Mouse (Mus musculus) embryo, embryonic 11.5 days (tissue): ENCODE data around the gene Kin.

ENCODE experiments used
- DNase-seq: peaks from one replicate; pipeline ENCODE4 v3.0.0-alpha.2; 2012; ENCODE audit warnings: low read depth, low spot score

Gene Kin

DNA sequence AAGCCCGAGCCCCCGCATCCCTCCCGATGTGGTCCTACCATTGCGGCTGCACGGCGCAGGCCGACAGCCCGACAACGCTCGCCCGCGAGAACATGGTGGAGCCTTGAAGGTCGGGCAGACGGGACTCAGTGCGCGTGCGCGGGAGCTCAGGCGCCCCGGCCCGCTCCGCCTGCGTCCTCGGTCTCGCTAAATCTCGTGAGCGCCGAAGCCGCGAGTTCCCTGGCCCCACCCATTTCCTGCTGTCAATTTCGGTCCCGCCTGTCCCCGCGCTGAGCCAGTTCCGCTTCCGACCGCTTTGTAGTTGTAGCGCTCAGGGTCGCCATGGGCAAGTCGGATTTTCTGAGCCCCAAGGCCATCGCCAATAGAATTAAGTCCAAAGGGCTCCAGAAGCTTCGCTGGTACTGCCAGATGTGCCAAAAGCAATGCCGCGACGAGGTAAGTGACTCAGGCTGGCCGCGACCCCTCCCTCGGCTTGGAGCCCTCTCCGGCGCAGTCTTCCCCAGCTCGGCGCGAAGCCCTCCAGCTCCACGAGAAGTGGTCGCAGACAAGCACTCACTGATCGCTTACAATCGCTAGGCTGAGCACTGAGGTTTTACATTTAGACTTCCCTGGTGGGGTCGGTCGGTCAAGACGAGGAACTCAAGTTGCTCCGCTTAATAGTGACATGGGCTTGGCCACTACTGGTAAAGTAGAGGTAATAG lies at the start of gene Kin, which contains the start of gene Atp5c1:
Gene Kin (plus strand): TSS at position 284 of the 701 bp plus-strand sequence.
Gene Atp5c1 (minus strand): TSS at position 201 of the 701 bp plus-strand sequence.
- DNase-seq, result peak; percentile 96

DNA sequence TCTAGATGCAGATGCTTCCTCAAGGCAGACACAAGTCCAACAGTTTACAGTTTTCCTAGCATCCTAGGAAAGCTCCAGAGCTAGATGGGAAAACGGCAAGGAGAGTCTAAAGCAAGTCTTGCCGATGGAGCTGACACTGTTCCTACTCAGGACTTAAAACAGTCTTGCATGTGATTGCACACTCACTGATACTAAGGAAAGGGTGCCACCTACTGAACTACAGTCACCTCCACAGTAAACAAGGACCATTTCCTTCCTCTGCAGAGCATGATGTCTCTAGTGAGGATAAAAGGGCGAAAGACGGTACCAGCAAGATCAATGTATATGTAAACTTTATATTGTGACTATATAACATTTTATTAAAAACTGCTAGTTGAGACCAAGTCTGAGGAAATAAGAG lies 46.7 kb upstream of the Kin start:
- no peak for DNase-seq

GRCm38 (mm10) chr2:10034976-10035375 lies 45.4 kb upstream of the Kin start:
- no peak for DNase-seq

DNA sequence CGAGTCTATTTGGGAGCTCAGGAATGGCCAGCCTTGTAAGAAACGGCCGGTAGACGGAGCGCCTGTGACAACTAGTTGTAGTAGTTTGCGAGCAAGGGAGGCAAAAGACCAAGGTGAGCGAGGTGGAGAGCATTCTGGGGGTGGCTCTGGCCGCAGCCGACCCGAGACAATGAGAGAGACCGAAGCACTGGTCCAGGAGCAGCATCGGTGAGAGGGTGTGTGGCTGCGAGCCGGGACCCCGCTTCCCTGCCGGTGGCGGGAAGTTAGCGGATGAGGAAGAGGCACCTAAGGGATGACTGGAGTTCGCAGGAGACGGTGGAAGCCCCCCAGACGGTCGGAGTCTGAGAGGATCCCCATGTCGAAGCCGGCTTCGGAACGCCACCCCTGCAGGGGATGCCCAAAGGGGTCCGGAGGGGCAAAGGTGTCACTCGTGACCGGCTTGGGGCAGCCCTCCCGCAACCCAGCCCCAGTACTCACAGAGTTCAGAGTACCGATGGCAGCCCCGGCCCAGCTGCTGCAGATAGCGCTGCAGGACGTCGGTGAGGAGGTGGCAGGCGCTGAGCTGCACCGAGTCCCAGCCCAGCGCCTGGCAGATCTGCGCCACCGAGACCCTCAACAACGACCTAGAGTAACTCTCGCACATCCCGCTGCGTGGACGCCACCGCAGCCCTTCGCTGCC lies 32.5 kb upstream of the Kin start:
- DNase-seq, result no peak

- DNase-seq, result peak; percentile 83
These were observed 31.9 kb upstream of the Kin start, which contains the start of gene Taf3 for GRCm38 (mm10) chr2:10048461-10048860. Taf3 (minus strand) TSS chr2:10048596.

- DNase-seq, result no peak
These were observed 30.9 kb upstream of the Kin start for GRCm38 (mm10) chr2:10049456-10049855.

GRCm38 (mm10) chr2:10050878-10051277 lies 29.5 kb upstream of the Kin start:
- DNase-seq, result no peak

GRCm38 (mm10) chr2:10051996-10052395 lies 28.4 kb upstream of the Kin start:
- DNase-seq, result no peak

DNA sequence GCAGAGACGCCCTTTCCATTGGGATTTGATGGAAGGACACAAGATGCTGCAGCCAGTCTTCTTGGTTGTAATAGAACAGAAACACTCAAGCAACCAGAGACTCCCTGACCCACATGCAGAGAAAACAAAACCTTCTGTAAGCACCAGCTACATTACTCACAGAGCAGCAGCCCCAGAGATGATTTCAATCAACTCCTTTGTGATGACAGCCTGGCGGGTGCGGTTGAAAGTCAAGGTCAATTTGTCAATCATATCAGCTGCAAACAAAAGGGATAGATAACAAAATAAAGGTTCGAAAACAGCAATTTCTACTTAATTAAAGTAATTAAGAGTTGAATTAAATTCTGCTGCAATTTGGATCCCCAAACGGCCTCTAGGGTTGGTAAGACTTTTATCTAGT lies 21.6 kb upstream of the Kin start:
- DNase-seq, result no peak

GRCm38 (mm10) chr2:10071751-10072150 lies 8.6 kb upstream of the Kin start:
- no peak for DNase-seq

GRCm38 (mm10) chr2:10074470-10074869 lies 5.9 kb upstream of the Kin start:
- DNase-seq, result no peak

DNA sequence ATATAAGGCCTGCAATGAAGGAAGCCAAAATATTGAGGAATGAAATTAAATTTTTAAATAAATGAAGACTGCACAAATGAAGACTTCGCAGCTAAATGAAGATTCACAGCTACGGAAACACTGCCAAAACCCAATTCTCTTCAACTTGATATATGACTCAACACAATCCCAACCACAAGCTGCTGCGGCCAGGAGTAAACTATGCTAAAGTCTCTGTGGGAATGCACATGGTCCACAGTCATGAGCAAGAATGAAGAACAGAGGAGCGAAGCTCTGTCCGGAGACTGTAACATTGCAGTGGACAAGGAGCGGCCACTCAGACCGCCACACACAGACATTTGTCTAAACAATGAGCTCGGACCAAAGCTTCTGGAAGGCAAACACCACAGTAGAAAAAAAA lies 3.7 kb upstream of the Kin start:
- DNase-seq, result no peak

GRCm38 (mm10) chr2:10079745-10080309 lies 566 bp upstream of the Kin start:
- DNase-seq, result no peak

DNA sequence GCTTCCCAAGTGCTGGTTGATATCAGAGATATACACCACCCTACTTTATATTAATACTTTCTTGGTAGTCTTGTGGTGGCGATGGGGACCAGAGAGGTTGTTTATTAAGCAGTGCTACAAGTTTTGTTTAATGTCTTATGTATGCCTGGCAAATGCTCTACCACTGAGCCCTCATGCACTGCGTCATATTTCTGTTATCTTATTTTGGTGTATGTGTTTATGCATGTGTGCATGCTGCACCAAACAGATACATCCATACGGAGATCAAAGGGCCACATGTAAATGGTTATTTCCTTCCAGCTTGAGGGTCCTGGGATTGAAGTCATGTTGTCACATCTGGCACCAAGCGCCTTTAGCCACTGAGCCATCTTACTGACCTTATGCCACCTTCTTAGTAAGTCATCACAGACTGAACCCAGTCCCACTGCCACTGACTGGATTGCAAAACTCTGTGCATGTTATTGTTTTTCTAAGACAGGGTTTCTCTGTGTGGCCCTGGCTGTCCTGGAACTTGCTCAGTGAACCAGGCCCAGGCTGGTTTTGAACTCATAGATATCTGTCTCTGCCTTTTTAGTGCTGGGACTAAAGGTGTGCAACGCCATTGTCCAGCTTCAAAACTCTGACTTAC lies 1.2 kb downstream of the Kin start:
- no peak for DNase-seq

DNA sequence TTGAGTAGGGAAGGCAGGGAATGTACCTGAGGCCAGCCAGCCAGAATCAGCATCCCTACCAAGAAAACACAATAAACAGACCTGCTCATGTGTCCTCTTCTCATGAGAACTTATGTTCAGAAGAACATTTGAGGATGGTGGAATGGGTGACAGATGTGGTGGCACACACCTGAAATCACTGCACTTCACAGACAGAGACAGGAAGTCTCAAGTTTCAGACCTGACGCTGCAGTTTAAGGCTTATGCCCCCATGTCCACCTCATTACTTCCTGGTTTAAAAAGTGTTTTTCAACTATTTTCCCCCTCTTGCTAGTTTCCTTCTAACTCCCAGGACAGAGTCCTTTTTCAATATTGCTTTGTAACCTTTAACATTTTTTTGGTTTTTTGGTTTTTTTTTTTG lies 2.3 kb downstream of the Kin start:
- DNase-seq, result no peak

- DNase-seq, result no peak
These were observed 7.0 kb downstream of the Kin start for GRCm38 (mm10) chr2:10087256-10087850.

DNA sequence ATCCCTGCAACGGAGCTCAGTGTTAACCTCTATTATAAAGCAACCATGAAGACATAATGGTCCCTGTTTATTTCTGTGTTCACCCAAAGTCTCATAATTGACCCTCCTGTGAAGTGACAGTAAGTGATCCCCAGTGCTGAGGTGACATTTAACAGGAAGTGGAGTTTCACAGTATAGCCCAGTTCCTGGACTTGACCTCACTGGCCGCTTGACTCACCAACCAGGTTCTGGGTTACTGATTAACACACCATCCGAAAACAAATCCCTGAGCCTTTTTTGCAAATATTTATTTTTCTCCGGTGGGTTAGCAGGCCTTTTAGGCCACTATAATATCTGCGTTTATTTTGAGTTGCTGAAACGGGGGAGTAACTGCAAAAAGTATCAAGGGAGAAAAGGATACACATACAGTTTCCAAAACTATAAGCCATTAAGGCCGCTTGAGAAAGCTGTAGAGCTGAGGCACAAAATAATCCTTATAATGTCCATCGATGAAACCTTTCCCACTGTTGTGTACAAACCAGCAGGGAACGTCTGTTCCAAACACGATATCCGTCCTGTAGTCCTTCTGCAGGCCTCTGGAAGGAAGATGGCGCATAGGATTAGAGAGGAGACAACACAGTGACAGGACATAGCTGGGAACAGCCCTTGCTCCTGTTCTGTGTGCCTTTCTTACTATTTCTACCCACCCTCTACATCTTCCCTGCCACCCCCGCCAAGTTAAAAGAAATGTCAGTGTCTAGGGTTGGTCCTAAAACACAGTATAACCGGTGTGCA lies 14.1 kb downstream of the Kin start:
- no peak for DNase-seq

DNA sequence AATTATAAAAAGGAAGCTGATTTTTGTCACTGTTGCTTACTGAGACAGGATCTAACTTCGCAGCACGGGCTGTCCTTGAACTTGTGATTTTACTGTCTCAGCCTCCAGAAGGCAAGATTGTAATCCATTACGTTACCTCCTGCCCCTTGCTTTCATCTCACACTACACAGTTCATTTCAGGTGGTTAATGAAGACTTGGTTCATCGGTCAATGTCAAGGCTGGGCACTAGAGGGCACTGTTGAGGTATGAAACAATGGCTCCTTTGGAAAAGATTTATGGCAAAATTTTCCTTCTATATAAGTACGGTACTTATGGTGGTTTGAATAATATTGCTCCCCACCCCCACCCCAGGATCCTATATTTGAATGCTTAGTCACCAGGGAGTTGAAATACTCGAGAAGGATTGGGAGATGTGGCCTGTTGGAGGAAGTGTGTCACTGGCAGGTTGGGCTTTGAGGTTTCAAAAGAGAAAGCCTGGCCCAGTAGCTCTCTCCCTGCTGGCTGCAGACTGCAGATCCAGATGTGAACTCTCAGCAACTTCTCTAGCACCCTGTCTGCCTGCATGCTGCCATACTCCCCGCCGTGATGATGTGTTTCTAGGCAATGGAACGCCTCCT lies 18.3 kb downstream of the Kin start:
- DNase-seq, result peak; percentile 24

DNA sequence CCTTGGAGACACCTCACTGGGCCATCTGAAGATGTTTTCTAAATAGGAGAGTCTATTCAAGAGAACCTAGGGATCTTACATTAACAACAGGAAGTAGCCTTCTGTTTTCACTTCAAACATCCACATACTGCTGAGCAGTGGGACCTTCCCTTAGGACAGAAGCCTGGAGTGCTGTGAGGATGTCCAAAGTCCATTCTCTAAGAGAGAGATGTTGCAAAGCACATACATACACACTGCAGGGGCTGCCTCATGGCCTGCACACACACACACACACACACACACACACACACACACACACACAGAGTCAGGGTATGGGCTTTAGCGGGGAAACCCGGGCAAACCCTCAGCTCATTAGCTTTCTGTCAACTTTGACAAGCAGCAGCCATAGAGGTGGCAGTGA lies 20.1 kb downstream of the Kin start:
- DNase-seq, result no peak

GRCm38 (mm10) chr2:10101180-10101579 lies 20.8 kb downstream of the Kin start:
- DNase-seq, result peak; percentile 26
